Mouse (Mus musculus) small intestine, adult 2 months (tissue): ENCODE measurements around the gene Ywhag. TPM values are rescaled to one million over a fixed set of nuclear protein-coding genes. Genes with fewer than 3 reads are reported as not detected.

ENCODE experiments used
- H3K27ac ChIP-seq: fragments of 200-500 bp; 2 replicates; pipeline ENCODE4 v1.5.1; 2012; ENCODE audit warnings: low read depth, low read length, control low read depth, inconsistent platforms; ENCODE audit not compliant: insufficient read depth
- H3K27me3 ChIP-seq: fragments of 200-500 bp; 2 replicates; pipeline ENCODE4 v1.6.1; 2012; ENCODE audit warnings: mild to moderate bottlenecking, moderate library complexity, low read length, inconsistent platforms; ENCODE audit not compliant: control insufficient read depth, insufficient read depth
- H3K36me3 ChIP-seq: fragments of 200-500 bp; 2 replicates; pipeline ENCODE4 v1.6.1; 2012; ENCODE audit warnings: mild to moderate bottlenecking, low read length, control low read depth, inconsistent platforms; ENCODE audit not compliant: control insufficient read depth, insufficient read depth
- H3K4me1 ChIP-seq: fragments of 200-500 bp; 2 replicates; pipeline ENCODE4 v1.6.1; 2012; ENCODE audit warnings: low read length, inconsistent platforms, mixed read lengths; ENCODE audit not compliant: control insufficient read depth, insufficient read depth, insufficient read length
- H3K4me3 ChIP-seq: fragments of 200-500 bp; 2 replicates; pipeline ENCODE4 v1.5.1; 2012; ENCODE audit warnings: low read depth, mild to moderate bottlenecking, control low read depth, inconsistent platforms, low read length, moderate library complexity
- CTCF ChIP-seq: fragments of 200-500 bp; IDR thresholded peaks from 2 replicates; pipeline ENCODE4 v1.5.1; 2012; ENCODE audit warnings: low read depth, mild to moderate bottlenecking, control low read depth, inconsistent platforms, low read length, moderate library complexity, mixed read lengths; ENCODE audit not compliant: insufficient replicate concordance, insufficient read length; ENCODE audit errors: extremely low read depth
- POLR2A ChIP-seq: fragments of 200-500 bp; IDR thresholded peaks from 2 replicates; pipeline ENCODE4 v1.6.1; 2012; ENCODE audit warnings: low read depth, mild to moderate bottlenecking, control low read depth, inconsistent platforms, low read length, moderate library complexity
- WGBS: fragments of 180-500 bp; shearing (Covaris S2); methylation state at CpG from one replicate; pipeline ENCODE4 v1.1.7; 2018; 5-methylcytosine and 5-hydroxymethylcytosine counted together
- polyA plus RNA-seq: library from polyadenylated mRNA; depleted of rRNA; stranded (reverse); fragments of >200 nt; gene quantifications from 2 replicates; pipeline ENCODE4 v1.2.3, GENCODE M21; 2012

Ywhag gene
- polyA plus RNA-seq, 1 experiment, result 27.3 TPM

DNA sequence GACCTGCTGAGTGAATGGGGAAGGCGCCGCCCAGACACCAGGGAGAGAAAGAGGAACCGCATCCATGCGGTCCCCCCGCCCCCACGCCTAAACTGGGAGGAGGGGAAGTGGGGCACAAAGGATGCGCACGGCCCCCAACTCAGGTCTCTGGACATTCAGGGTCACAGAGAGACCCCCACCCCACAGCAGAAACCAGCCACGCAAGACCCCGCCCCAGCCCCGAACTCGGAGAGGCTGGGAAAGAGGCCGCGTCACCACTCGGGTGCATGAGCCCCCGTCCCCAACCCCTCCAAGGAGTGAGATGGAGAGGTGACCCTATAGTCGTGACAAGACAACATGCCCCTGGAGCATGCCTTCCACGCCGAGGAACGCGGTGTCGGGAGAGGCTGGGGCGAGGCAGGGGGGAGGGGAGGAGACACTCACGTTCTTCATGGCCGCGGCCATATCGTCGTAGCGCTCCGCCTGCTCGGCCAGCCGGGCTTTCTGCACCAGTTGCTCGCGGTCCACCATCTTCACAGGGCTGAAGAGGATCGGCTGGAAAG lies 445 bp downstream of the Ywhag start:
- Histone ChIP-seq H3K27me3 (no peaks in the 10 kb centered on the region), H3K4me1 (peaks cover 5% of the 10 kb centered on the region; the same call in 1 of the 2 replicates), H3K4me3 (peak overlapping the region; percentile 84), H3K36me3 (peaks cover 22% of the 10 kb centered on the region), H3K27ac (peak overlapping the region; percentile 89)
- no peak for TF ChIP-seq CTCF
- under 1% methylated on average over 35 of the region's 35 CpGs for WGBS

DNA sequence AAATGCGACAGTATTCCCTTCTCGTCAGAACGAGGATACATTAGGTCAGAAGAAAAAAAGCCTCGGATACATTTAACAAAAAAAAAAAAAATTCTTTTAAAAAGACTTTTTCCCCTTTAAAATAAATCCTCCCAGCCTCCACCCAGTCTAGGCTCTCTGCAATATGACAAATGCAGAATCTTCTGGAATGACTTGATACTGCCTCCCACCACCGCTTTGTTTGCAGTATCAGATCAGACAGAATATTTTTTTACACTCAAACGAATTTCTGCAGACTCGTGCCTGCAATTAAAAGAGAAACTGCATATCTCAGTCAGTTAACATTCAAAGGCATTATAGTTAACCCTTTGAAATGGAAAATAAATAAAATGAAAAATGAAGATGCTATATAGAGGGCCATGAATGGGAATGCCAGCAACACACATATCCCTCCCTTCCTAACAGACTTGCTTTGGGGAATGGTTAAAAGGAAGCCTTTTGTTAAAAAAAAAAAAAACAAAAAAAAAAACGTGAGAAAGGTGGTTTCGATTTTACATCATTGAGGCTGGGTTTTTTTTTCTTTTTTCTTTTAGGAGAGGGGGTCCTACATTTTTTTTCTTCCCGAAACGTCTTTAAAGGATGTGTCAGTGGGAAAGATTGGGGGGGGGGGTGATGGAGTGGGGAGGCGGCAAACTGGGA lies 1.1 kb downstream of the Ywhag start:
- H3K4me1 ChIP-seq, result peaks cover 5% of the 10 kb centered on the region; the same call in 1 of the 2 replicates
- H3K27me3 ChIP-seq, result no peaks in the 10 kb centered on the region
- peaks cover 22% of the 10 kb centered on the region for H3K36me3 ChIP-seq
- H3K4me3 ChIP-seq, result peak overlapping the region; percentile 84
- 8% methylated on average over 12 of the region's 12 CpGs for WGBS
- no peak for TF ChIP-seq CTCF
- H3K27ac ChIP-seq, result no peak overlapping the region

DNA sequence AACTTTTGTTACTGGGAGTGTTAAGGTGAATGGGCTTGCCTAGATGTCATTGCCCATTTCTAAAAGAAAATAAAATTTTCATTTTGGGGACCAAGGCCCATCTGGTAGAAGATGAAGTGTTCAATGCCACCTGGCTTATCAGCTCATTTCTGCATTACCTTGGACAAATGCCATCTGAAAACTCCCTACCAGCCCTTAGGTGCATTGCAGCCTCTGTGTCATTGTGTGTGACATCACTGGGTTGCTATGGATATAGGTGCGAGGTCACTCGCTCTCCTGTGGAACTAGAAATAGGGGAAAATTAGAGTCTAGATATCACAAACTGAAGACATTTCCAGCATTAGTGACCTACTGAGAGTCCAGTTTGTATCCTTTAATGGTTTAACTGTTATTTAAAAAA lies 2.1 kb downstream of the Ywhag start:
- TF ChIP-seq CTCF (no peak), POLR2A (no peak)
- peaks cover 5% of the 10 kb centered on the region; the same call in 1 of the 2 replicates for H3K4me1 ChIP-seq
- H3K36me3 ChIP-seq, result peaks cover 27% of the 10 kb centered on the region
- H3K27me3 ChIP-seq, result no peaks in the 10 kb centered on the region
- WGBS, result 47% methylated on average over 2 of the region's 2 CpGs
- H3K27ac ChIP-seq, result no peak overlapping the region
- H3K4me3 ChIP-seq, result no peak overlapping the region

DNA sequence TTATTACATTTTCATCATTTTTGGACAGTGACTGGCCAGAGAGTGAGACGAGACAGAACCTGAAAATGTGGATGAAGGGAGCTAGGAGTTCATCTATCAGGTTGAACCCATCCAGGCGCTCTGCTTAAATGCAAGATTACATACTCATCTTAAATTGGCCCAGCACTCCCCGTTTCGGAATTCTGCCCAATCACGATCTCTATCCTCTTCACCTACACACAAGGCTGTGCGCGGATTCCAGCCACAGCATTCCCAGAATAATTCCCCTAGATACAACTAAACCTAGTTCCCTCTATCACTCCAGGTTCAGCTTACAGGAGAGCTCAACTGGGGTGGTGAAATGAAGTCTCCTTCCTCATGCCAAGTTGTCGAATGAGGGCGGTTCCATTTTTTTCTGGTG lies 2.9 kb downstream of the Ywhag start:
- 82% methylated on average over 9 of the region's 9 CpGs for WGBS
- Histone ChIP-seq H3K27me3 (no peaks in the 10 kb centered on the region), H3K4me1 (peaks cover 5% of the 10 kb centered on the region; the same call in 1 of the 2 replicates), H3K27ac (no peak overlapping the region), H3K36me3 (peaks cover 32% of the 10 kb centered on the region), H3K4me3 (no peak overlapping the region)
- TF ChIP-seq CTCF (no peak), POLR2A (no peak)

DNA sequence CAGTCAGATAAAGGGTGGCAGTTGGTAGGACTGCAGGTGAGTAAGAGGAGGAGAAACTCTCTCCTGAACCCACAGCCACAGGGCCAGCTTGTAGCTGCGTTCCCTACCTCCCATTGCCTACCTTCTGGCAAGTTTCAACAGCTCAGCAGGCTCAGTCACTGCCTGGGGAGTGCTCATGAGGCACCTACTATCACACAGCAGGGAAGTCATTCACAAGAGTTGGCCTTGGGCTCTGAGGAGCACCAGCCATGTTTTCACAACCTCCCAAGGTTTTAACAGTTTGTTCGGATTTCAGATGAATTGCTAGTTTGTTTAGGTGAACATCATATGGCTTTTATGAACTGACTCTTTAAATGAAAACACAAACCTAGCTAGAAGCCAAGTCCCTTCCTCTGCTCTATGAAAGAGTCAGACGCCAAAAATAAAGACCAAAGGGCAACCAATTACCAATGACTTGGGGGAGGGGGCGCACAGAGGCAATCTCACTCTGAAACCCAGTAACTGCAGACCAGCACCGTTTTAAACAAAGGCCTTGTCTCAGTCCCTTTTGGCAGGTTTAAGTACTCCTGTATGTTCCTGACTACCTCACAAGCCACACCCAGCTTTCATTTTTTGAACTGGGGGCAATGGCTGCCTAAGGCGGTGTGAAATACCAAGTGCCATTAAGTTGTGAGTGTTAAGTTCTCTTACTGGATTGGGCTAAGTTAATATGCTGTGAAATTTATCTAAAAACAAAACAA lies 4.6 kb downstream of the Ywhag start:
- Histone ChIP-seq H3K27ac (no peak overlapping the region), H3K27me3 (no peaks in the 10 kb centered on the region), H3K36me3 (peaks cover 34% of the 10 kb centered on the region), H3K4me1 (peaks cover 2% of the 10 kb centered on the region; the same call in 1 of the 2 replicates), H3K4me3 (no peak overlapping the region)
- no peak for TF ChIP-seq POLR2A
- no peak for TF ChIP-seq CTCF
- WGBS, result 77% methylated on average over 6 of the region's 6 CpGs

DNA sequence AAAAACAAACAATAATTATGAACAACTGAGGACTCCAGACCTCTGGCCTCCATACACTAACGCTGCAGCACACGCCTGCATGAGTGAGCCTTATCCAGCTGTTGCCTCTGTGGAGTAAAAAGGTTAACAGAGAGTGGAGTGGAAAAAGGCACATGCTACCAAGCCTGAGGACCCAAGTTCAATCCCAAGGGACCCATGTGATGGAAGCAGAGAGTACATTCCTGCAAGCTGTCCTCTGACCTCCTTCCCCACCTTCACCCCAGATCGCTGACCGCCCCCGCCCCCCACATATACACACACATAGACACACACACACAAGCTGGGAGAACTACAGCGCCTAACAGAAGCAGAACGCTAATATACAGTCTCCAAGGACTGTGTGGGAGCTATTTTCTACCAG lies 10.5 kb downstream of the Ywhag start:
- Histone ChIP-seq H3K36me3 (peaks cover 22% of the 10 kb centered on the region), H3K4me3 (no peak overlapping the region), H3K4me1 (no peaks in the 10 kb centered on the region), H3K27ac (no peak overlapping the region), H3K27me3 (no peaks in the 10 kb centered on the region)
- TF ChIP-seq CTCF (no peak), POLR2A (no peak)
- 93% methylated on average over 7 of the region's 7 CpGs for WGBS

DNA sequence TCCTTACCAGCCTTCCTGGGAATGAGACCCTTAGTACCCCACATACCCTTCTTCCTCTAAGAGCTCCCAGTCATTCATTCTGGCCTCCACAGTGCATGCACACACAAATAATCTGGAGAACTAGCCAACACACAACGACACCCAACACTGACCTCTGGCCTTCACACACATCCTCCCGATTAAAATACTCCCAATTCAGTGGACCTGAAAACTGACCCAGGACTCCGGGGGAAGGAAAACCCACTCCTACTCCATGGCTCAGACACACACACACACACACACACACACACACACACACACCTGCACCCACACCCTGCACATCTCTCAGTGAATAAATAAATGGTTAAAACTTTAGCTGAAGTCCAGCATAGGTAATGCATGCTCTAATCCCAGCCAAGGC lies 14.5 kb downstream of the Ywhag start:
- no peak overlapping the region for H3K27ac ChIP-seq
- H3K36me3 ChIP-seq, result peaks cover 13% of the 10 kb centered on the region
- no peak overlapping the region for H3K4me3 ChIP-seq
- peaks cover 2% of the 10 kb centered on the region; the same call in 1 of the 2 replicates for H3K4me1 ChIP-seq
- H3K27me3 ChIP-seq, result no peaks in the 10 kb centered on the region
- TF ChIP-seq CTCF, result no peak
- TF ChIP-seq POLR2A, result no peak
- 86% methylated on average over 3 of the region's 3 CpGs for WGBS
